Mouse (Mus musculus): ENCODE results near the gene Nol10. TPM values are rescaled to one million over a fixed set of nuclear protein-coding genes. Genes with fewer than 3 reads are reported as not detected.

Nol10 gene
- polyA plus RNA-seq, 1 experiment from 2014 or later, result 35.4 TPM

GRCm38 (mm10) chr12:17420168-17420810 is 72.0 kb downstream of the Nol10 start:
- Histone ChIP-seq H3K9me3 (no peaks in the 10 kb centered on the region), H3K4me3 (no peak overlapping the region), H3K4me2 (replicated peaks) (no peak overlapping the region), H3K27me3 (no peaks in the 10 kb centered on the region), H3K36me3 (peaks cover 54% of the 10 kb centered on the region), H3K27ac (no peak overlapping the region), H3K4me1 (no peaks in the 10 kb centered on the region), H3K9ac (no peak overlapping the region)
- no peak for ATAC-seq (ENCODE audit: insufficient number of reproducible peaks, insufficient read depth, low FRiP score, low TSS enrichment)
- WGBS, result 26% methylated on average over 3 of the region's 3 CpGs

GRCm38 (mm10) chr12:17425254-17426169 is 77.3 kb downstream of the Nol10 start:
- no peak overlapping the region for H3K4me2 ChIP-seq (replicated peaks)
- H3K4me1 ChIP-seq, result no peaks in the 10 kb centered on the region
- no peak overlapping the region for H3K27ac ChIP-seq
- H3K9me3 ChIP-seq, result no peaks in the 10 kb centered on the region
- no peaks in the 10 kb centered on the region for H3K27me3 ChIP-seq
- H3K36me3 ChIP-seq, result peaks cover 38% of the 10 kb centered on the region
- H3K4me3 ChIP-seq, result no peak overlapping the region
- no peak for ATAC-seq (ENCODE audit: insufficient number of reproducible peaks, insufficient read depth, low FRiP score, low TSS enrichment)
- WGBS, result 82% methylated on average over 11 of the region's 11 CpGs
- no peak overlapping the region for H3K9ac ChIP-seq

GRCm38 (mm10) chr12:17426735-17427134 is 78.5 kb downstream of the Nol10 start:
- Histone ChIP-seq H3K4me3 (no peak overlapping the region), H3K27me3 (no peaks in the 10 kb centered on the region), H3K4me2 (replicated peaks) (no peak overlapping the region), H3K9ac (no peak overlapping the region), H3K9me3 (no peaks in the 10 kb centered on the region), H3K36me3 (peaks cover 34% of the 10 kb centered on the region), H3K27ac (no peak overlapping the region), H3K4me1 (no peaks in the 10 kb centered on the region)
- ATAC-seq (ENCODE audit: insufficient number of reproducible peaks, insufficient read depth, low FRiP score, low TSS enrichment), result no peak
- 65% methylated on average over 3 of the region's 3 CpGs for WGBS

GRCm38 (mm10) chr12:17430578-17430977 is 82.3 kb downstream of the Nol10 start:
- no peaks in the 10 kb centered on the region for H3K9me3 ChIP-seq
- H3K27me3 ChIP-seq, result no peaks in the 10 kb centered on the region
- no peaks in the 10 kb centered on the region for H3K4me1 ChIP-seq
- no peak overlapping the region for H3K4me3 ChIP-seq
- no peak overlapping the region for H3K9ac ChIP-seq
- H3K27ac ChIP-seq, result no peak overlapping the region
- no peak for ATAC-seq (ENCODE audit: insufficient number of reproducible peaks, insufficient read depth, low FRiP score, low TSS enrichment)
- H3K4me2 ChIP-seq (replicated peaks), result no peak overlapping the region
- H3K36me3 ChIP-seq, result peaks cover 23% of the 10 kb centered on the region
- 87% methylated on average over 2 of the region's 2 CpGs for WGBS

GRCm38 (mm10) chr12:17431166-17431565 is 82.9 kb downstream of the Nol10 start:
- Histone ChIP-seq H3K27me3 (no peaks in the 10 kb centered on the region), H3K9ac (no peak overlapping the region), H3K4me1 (no peaks in the 10 kb centered on the region), H3K27ac (no peak overlapping the region), H3K4me3 (no peak overlapping the region), H3K4me2 (replicated peaks) (no peak overlapping the region), H3K9me3 (no peaks in the 10 kb centered on the region), H3K36me3 (peaks cover 23% of the 10 kb centered on the region)
- no peak for ATAC-seq (ENCODE audit: insufficient number of reproducible peaks, insufficient read depth, low FRiP score, low TSS enrichment)
- 78% methylated on average over 5 of the region's 5 CpGs for WGBS

GRCm38 (mm10) chr12:17431812-17432332 is 83.6 kb downstream of the Nol10 start:
- Histone ChIP-seq H3K4me3 (no peak overlapping the region), H3K27ac (no peak overlapping the region), H3K27me3 (no peaks in the 10 kb centered on the region), H3K4me2 (replicated peaks) (no peak overlapping the region), H3K4me1 (no peaks in the 10 kb centered on the region), H3K9me3 (no peaks in the 10 kb centered on the region), H3K9ac (no peak overlapping the region), H3K36me3 (peaks cover 20% of the 10 kb centered on the region)
- WGBS, result 88% methylated on average over 4 of the region's 4 CpGs
- ATAC-seq (ENCODE audit: insufficient number of reproducible peaks, insufficient read depth, low FRiP score, low TSS enrichment), result no peak

- Histone ChIP-seq H3K4me2 (replicated peaks) (no peak overlapping the region), H3K9me3 (no peaks in the 10 kb centered on the region), H3K36me3 (peaks cover 18% of the 10 kb centered on the region), H3K9ac (no peak overlapping the region), H3K27ac (no peak overlapping the region), H3K4me1 (no peaks in the 10 kb centered on the region), H3K4me3 (no peak overlapping the region), H3K27me3 (no peaks in the 10 kb centered on the region)
- ATAC-seq (ENCODE audit: insufficient number of reproducible peaks, insufficient read depth, low FRiP score, low TSS enrichment), result no peak
- WGBS, result 90% methylated on average over 4 of the region's 4 CpGs
These were observed 85.5 kb downstream of the Nol10 start for GRCm38 (mm10) chr12:17433712-17434111.

- no peak for ATAC-seq (ENCODE audit: insufficient number of reproducible peaks, insufficient read depth, low FRiP score, low TSS enrichment)
- H3K4me3 ChIP-seq, result no peak overlapping the region
- WGBS, result 84% methylated on average over 2 of the region's 2 CpGs
These were observed 88.2 kb downstream of the Nol10 start for GRCm38 (mm10) chr12:17436471-17436870.

GRCm38 (mm10) chr12:17440251-17440651 is 92.0 kb downstream of the Nol10 start:
- Histone ChIP-seq H3K27ac (no peak overlapping the region), H3K36me3 (no peaks in the 10 kb centered on the region)
- WGBS, result 49% methylated on average over 7 of the region's 7 CpGs

More at GRCm38 (mm10) chr12:17436471-17436870, 88.2 kb downstream of the Nol10 start:
- Histone ChIP-seq H3K9me3 (no peaks in the 10 kb centered on the region), H3K36me3 (0 out of 2 replicates have a peak, but pooled peaks cover 4% of the 10 kb centered on the region), H3K4me2 (replicated peaks) (no peak overlapping the region), H3K9ac (no peak overlapping the region), H3K27ac (no peak overlapping the region), H3K4me1 (no peaks in the 10 kb centered on the region), H3K27me3 (no peaks in the 10 kb centered on the region)

GRCm38 (mm10) chr12:17441495-17441894 is 93.2 kb downstream of the Nol10 start:
- 71% methylated on average over 9 of the region's 9 CpGs for WGBS
- ATAC-seq (ENCODE audit: insufficient number of reproducible peaks, insufficient read depth, low FRiP score, low TSS enrichment), result no peak
- no peak overlapping the region for H3K27ac ChIP-seq

More at GRCm38 (mm10) chr12:17440251-17440651, 92.0 kb downstream of the Nol10 start:
- H3K4me3 ChIP-seq, result no peak overlapping the region
- H3K4me1 ChIP-seq, result peaks cover 4% of the 10 kb centered on the region; the same call in 1 of the 2 replicates
- H3K4me2 ChIP-seq (replicated peaks), result no peak overlapping the region
- H3K9me3 ChIP-seq, result no peaks in the 10 kb centered on the region
- no peak overlapping the region for H3K9ac ChIP-seq
- no peaks in the 10 kb centered on the region for H3K27me3 ChIP-seq
- ATAC-seq (ENCODE audit: insufficient number of reproducible peaks, insufficient read depth, low FRiP score, low TSS enrichment), result no peak

GRCm38 (mm10) chr12:17444406-17444805 is 96.1 kb downstream of the Nol10 start:
- no peak overlapping the region for H3K4me3 ChIP-seq
- no peak overlapping the region for H3K27ac ChIP-seq
- no peaks in the 10 kb centered on the region for H3K9me3 ChIP-seq
- H3K9ac ChIP-seq, result no peak overlapping the region
- no peak for ATAC-seq (ENCODE audit: insufficient number of reproducible peaks, insufficient read depth, low FRiP score, low TSS enrichment)
- 36% methylated on average over 11 of the region's 11 CpGs for WGBS
- H3K27me3 ChIP-seq, result no peaks in the 10 kb centered on the region
- H3K4me1 ChIP-seq, result peaks cover 4% of the 10 kb centered on the region; the same call in 1 of the 2 replicates
- H3K36me3 ChIP-seq, result no peaks in the 10 kb centered on the region
- no peak overlapping the region for H3K4me2 ChIP-seq (replicated peaks)

More at GRCm38 (mm10) chr12:17441495-17441894, 93.2 kb downstream of the Nol10 start:
- H3K9me3 ChIP-seq, result no peaks in the 10 kb centered on the region
- H3K9ac ChIP-seq, result no peak overlapping the region
- H3K4me3 ChIP-seq, result no peak overlapping the region
- H3K4me2 ChIP-seq (replicated peaks), result no peak overlapping the region
- no peaks in the 10 kb centered on the region for H3K27me3 ChIP-seq
- H3K4me1 ChIP-seq, result peaks cover 4% of the 10 kb centered on the region; the same call in 1 of the 2 replicates
- no peaks in the 10 kb centered on the region for H3K36me3 ChIP-seq

All from embryonic facial prominence, embryonic 12.5 days (tissue).